Mouse (Mus musculus) myocyte (in vitro differentiated cells): Measurements from ENCODE around the gene Pif1. TPM values are rescaled to one million over a fixed set of nuclear protein-coding genes. Genes with fewer than 3 reads are reported as not detected.

Source experiments
- H3K27me3 ChIP-seq: one replicate; pipeline ENCODE4 v1.6.1; 2011; ENCODE audit not compliant: control insufficient read depth, insufficient read depth, insufficient read length
- H3K36me3 ChIP-seq: one replicate; pipeline ENCODE4 v1.6.1; 2011; ENCODE audit not compliant: control insufficient read depth, insufficient read depth
- H3K4me2 ChIP-seq: one replicate; pipeline ENCODE4 v1.6.1; 2011; ENCODE audit warnings: low read depth, control low read depth
- H3K4me3 ChIP-seq: one replicate; pipeline ENCODE4 v1.5.1; 2011; ENCODE audit warnings: mild to moderate bottlenecking, control low read depth, moderate library complexity
- H3K79me2 ChIP-seq: one replicate; pipeline ENCODE4 v1.6.1; 2011; ENCODE audit not compliant: control insufficient read depth, insufficient read depth
- H3ac ChIP-seq: one replicate; pipeline ENCODE4 v1.6.1; 2011; ENCODE audit not compliant: control insufficient read depth, insufficient read length
- E2F4 ChIP-seq: IDR thresholded peaks from one replicate; pipeline ENCODE4 v1.6.1; 2011; ENCODE audit warnings: mild to moderate bottlenecking, control low read depth, moderate library complexity; ENCODE audit not compliant: insufficient read depth
- MYOG ChIP-seq, 3 experiments: IDR thresholded peaks; one replicate each; pipeline ENCODE4 v1.6.1; 2011; ENCODE audit warnings: control low read depth in 2 of 3, low read depth in 2 of 3, mild to moderate bottlenecking in 2 of 3; ENCODE audit not compliant: insufficient read length in 2 of 3, control insufficient read depth in 1 of 3, insufficient read depth in 1 of 3
- REST ChIP-seq: IDR thresholded peaks from one replicate; pipeline ENCODE4 v1.6.1; 2011; ENCODE audit warnings: mild to moderate bottlenecking, control low read depth, moderate library complexity; ENCODE audit not compliant: insufficient read depth, insufficient read length
- polyA plus RNA-seq: library from polyadenylated mRNA; unstranded; fragments of >200 nt; fragmentation: generic; extraction: Trizol; gene quantifications from one replicate; pipeline ENCODE4 v1.2.1, GENCODE M21; 2012; ENCODE audit warnings: missing spikeins

Pif1 gene
- polyA plus RNA-seq, 1 experiment = 6.9 TPM

DNA sequence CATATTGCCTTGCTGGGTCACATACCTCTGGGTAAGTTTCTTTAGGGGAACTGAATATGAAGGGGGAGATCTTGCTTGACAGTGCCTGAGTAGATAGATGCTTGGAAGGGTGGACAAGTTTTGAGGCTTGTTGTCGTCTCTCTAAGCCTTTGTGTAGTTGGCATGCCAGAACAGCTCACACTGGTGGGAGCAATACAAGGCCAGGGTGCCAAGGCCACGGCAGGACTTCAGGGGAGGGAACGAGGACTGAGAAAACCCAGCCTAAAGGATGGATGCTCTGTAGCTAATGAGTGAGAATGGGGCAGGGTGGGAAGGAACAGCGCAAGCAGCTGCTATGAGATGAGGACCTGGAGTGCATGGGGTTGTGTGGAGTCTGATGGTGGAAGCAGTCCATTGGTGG is 58.0 kb downstream of the Pif1 start:
- no peak overlapping the region for H3K4me2 ChIP-seq
- peak overlapping the region; percentile 1 for H3K4me3 ChIP-seq
- no peak overlapping the region for H3ac ChIP-seq
- H3K36me3 ChIP-seq = no peaks in the 10 kb centered on the region
- peaks cover 96% of the 10 kb centered on the region for H3K79me2 ChIP-seq
- no peaks in the 10 kb centered on the region for H3K27me3 ChIP-seq
- TF ChIP-seq MYOG (IDR thresholded peaks at IDR 0.05; ENCODE audit: control insufficient read depth in 1 of 3, insufficient read depth in 1 of 3, insufficient read length in 2 of 3, low read depth in 2 of 3) = no peak
- no peak for TF ChIP-seq E2F4
- TF ChIP-seq REST = no peak

Other genes with a start within 250 kb of the Pif1 start
- gene Pdcd7, start 241.1 kb upstream of the Pif1 start, polyA plus RNA-seq = 8.2 TPM
- gene Ubap1l, start 226.1 kb upstream of the Pif1 start, polyA plus RNA-seq = 0.16 TPM
- gene Kbtbd13, start 195.5 kb upstream of the Pif1 start, polyA plus RNA-seq = 0.31 TPM
- 0.11 TPM for gene Rasl12, start 188.7 kb upstream of the Pif1 start, polyA plus RNA-seq
- gene Slc51b, start 164.2 kb upstream of the Pif1 start, polyA plus RNA-seq = not detected
- gene Mtfmt, start 151.4 kb upstream of the Pif1 start, polyA plus RNA-seq = 6.3 TPM
- gene Spg21, start 126.2 kb upstream of the Pif1 start, polyA plus RNA-seq = 101 TPM
- 0.02 TPM for gene Ankdd1a, start 67.0 kb upstream of the Pif1 start, polyA plus RNA-seq
- 14.6 TPM for gene Plekho2, start 7.1 kb upstream of the Pif1 start, polyA plus RNA-seq
- 32.1 TPM for gene Rbpms2, start 42.5 kb downstream of the Pif1 start, polyA plus RNA-seq
- gene Oaz2, start 80.8 kb downstream of the Pif1 start, polyA plus RNA-seq = 140 TPM
- gene Zfp609, start 240.4 kb downstream of the Pif1 start, polyA plus RNA-seq = 11.1 TPM